Mouse (Mus musculus) ES-Bruce4 (cell line): ENCODE results near the gene Prrc2a.

Experiments
- CTCF ChIP-seq: IDR thresholded peaks from one replicate; pipeline ENCODE4 v1.8.1; 2011; ENCODE audit warnings: low read depth, low read length
- EP300 ChIP-seq: IDR thresholded peaks from 2 replicates; pipeline ENCODE4 v1.6.1; 2011; ENCODE audit warnings: low read depth, low read length; ENCODE audit not compliant: insufficient read depth
- POLR2A ChIP-seq: IDR thresholded peaks from one replicate; pipeline ENCODE4 v1.8.1; 2011; ENCODE audit warnings: low read length; ENCODE audit not compliant: insufficient read depth

DNA sequence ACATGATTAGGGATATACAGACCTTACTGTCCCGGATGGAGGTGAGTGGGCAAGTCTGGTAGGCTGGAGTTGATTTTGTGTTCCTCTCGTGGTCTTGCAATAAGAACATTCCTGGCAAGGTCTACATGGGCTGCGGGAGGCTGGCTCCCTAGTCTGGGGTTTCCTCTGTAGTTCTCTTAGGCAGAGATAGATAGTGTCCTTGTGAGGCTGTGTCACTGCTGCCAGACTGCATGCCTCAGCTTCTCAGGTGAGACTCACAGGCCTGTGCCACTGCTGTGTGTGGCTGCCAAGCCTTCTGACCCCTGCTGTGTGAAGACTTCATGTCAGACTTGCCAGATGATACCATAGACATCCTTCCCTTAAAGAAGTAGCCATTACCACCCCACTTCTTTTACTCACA is 25.4 kb downstream of the Prrc2a start:
- TF ChIP-seq CTCF: no peak
- no peak for TF ChIP-seq POLR2A
- TF ChIP-seq EP300: no peak
